Mouse (Mus musculus): ENCODE measurements at regions not wholly inside any gene's neighbourhood (a gene's known extent, or its start where the extent isn't known, plus 50 kb on each side); places are given as distances from the start of the nearest gene placed in this dataset.

- no peak for DNase-seq (ENCODE audit: extremely low spot score, low spot score)
These were observed 575.7 kb downstream of the Robo2 start for GRCm38 (mm10) chr16:73835715-73836440.

GRCm38 (mm10) chr16:73821387-73822338, 590.0 kb downstream of the Robo2 start:
- no peak for DNase-seq (ENCODE audit: extremely low spot score, low spot score)

- no peak for DNase-seq (ENCODE audit: extremely low spot score, low spot score)
These were observed 607.1 kb downstream of the Robo2 start for GRCm38 (mm10) chr16:73804572-73804971.

- no peak for DNase-seq (ENCODE audit: extremely low spot score, low spot score)
These were observed 615.0 kb downstream of the Robo2 start for GRCm38 (mm10) chr16:73796528-73797171.

GRCm38 (mm10) chr16:73785074-73785438, 626.6 kb downstream of the Robo2 start:
- no peak for DNase-seq (ENCODE audit: extremely low spot score, low spot score)

- DNase-seq (ENCODE audit: extremely low spot score, low spot score), result no peak
These were observed 627.1 kb downstream of the Robo2 start for GRCm38 (mm10) chr16:73784296-73785073.

GRCm38 (mm10) chr16:73772454-73772853, 639.2 kb downstream of the Robo2 start:
- DNase-seq (ENCODE audit: extremely low spot score, low spot score), result no peak

- DNase-seq (ENCODE audit: extremely low spot score, low spot score), result no peak
These were observed 641.2 kb downstream of the Robo2 start for GRCm38 (mm10) chr16:73770440-73770856.

- DNase-seq (ENCODE audit: extremely low spot score, low spot score), result no peak
These were observed 641.9 kb downstream of the Robo2 start for GRCm38 (mm10) chr16:73769729-73770128.

GRCm38 (mm10) chr16:73768706-73769105, 642.9 kb downstream of the Robo2 start:
- no peak for DNase-seq (ENCODE audit: extremely low spot score, low spot score)

- no peak for DNase-seq (ENCODE audit: extremely low spot score, low spot score)
These were observed 646.4 kb downstream of the Robo2 start for GRCm38 (mm10) chr16:73765184-73765583.

- DNase-seq (ENCODE audit: extremely low spot score, low spot score), result no peak
These were observed 650.7 kb downstream of the Robo2 start for GRCm38 (mm10) chr16:73760921-73761320.

- no peak for DNase-seq (ENCODE audit: extremely low spot score, low spot score)
These were observed 652.8 kb downstream of the Robo2 start for GRCm38 (mm10) chr16:73758872-73759271.

- no peak for DNase-seq (ENCODE audit: extremely low spot score, low spot score)
These were observed 657.3 kb downstream of the Robo2 start for GRCm38 (mm10) chr16:73754302-73754701.

GRCm38 (mm10) chr16:73728297-73728696, 683.3 kb downstream of the Robo2 start:
- no peak for DNase-seq (ENCODE audit: extremely low spot score, low spot score)

GRCm38 (mm10) chr16:73719691-73720090, 691.9 kb downstream of the Robo2 start:
- no peak for DNase-seq (ENCODE audit: extremely low spot score, low spot score)

- DNase-seq (ENCODE audit: extremely low spot score, low spot score), result no peak
These were observed 695.3 kb downstream of the Robo2 start for GRCm38 (mm10) chr16:73716301-73716700.

GRCm38 (mm10) chr16:73707051-73707450, 704.6 kb downstream of the Robo2 start:
- no peak for DNase-seq (ENCODE audit: extremely low spot score, low spot score)

- DNase-seq (ENCODE audit: extremely low spot score, low spot score), result no peak
These were observed 722.4 kb downstream of the Robo2 start for GRCm38 (mm10) chr16:73689274-73689673.

- DNase-seq (ENCODE audit: extremely low spot score, low spot score), result no peak
These were observed 731.8 kb downstream of the Robo2 start for GRCm38 (mm10) chr16:73679804-73680203.

GRCm38 (mm10) chr16:73670516-73670915, 741.1 kb downstream of the Robo2 start:
- no peak for DNase-seq (ENCODE audit: extremely low spot score, low spot score)

All from neural tube, embryonic 10.5 days (tissue).